Mouse (Mus musculus) Patski (cell line): ENCODE data around the gene Tpt1. TPM values are rescaled to one million over a fixed set of nuclear protein-coding genes. Genes with fewer than 3 reads are reported as not detected.
A peak's percentile ranks its signal among the peaks of the same experiment; 100 is the strongest.

Experiments
- ATAC-seq: fragments of 100-300 bp; one replicate; pipeline ENCODE4 v1.8.0; 2021
- CTCF ChIA-PET: fragments of 350-600 bp; sonication (Branson Sonifier 250); formaldehyde crosslinking; loops from one replicate; lab custom pipeline; 2022; ENCODE audit warnings: inconsistent platforms; lab: Charles Lee
- POLR2A ChIA-PET: fragments of 350-600 bp; sonication (Branson Sonifier 250); formaldehyde crosslinking; loops from one replicate; lab custom pipeline; 2022; ENCODE audit warnings: antibody characterized with exemption, inconsistent platforms; lab: Charles Lee
- DNase-seq: peaks from one replicate; pipeline ENCODE4 v3.0.0-alpha.2; 2011; ENCODE audit warnings: low read depth, low spot score
- H3K27me3 ChIP-seq: fragments of 371-371 bp; one replicate; pipeline ENCODE4 v1.5.1; 2021
- CTCF ChIP-seq: fragments of 100-300 bp; IDR thresholded peaks from one replicate; pipeline ENCODE4 v1.5.1; 2021
- in situ Hi-C: fragments of 300-500 bp; cut with MboI; formaldehyde crosslinking; loops from 3 replicates; pipeline ENCODE4 v1.11.1; 2018; ENCODE audit warnings: low pct_unique_long_range_greater_than_20kb, mixed read lengths
- polyA plus RNA-seq: library from polyadenylated mRNA; unstranded; gene quantifications from one replicate; pipeline ENCODE4 v1.2.3, GENCODE M21; 2021

Tpt1 gene
- polyA plus RNA-seq: 2,058 TPM

DNA sequence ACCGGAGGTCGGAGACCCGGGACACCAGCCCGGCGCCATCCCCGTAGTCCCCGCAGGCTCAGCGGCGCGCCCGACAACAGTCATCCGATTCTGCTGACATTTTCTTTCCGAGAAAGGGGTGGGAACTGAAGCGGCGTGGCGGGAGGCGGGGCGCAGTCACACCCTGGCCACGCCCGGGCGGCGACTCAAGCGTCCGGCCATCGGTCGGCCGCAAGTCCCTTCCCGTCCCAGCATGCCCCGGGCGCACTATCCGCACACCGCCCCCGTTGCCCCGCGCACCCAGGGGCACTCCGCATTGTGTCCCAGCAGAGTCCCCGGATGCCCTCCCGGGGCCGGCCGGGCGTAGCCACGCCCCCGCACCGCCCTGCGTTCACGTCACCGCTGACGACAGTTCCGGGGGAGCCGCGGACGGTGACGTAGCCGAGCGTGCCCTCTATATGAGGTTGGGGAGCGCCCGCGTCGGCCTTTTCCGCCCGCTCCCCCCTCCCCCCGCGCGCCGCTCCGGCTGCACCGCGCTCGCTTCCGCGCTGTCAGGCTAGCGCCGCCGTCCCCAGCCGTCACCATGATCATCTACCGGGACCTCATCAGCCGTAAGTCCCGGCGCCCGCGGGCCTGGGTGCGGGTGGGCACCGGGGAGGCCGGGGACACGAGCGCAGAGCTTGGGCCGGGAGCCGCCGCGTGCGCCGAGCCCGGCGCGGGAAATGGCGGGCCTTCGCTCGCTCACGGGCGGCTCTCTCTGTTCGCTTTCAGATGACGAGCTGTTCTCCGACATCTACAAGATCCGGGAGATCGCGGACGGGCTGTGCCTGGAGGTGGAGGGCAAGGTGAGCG is at the start of gene Tpt1:
Gene Tpt1, plus strand, starts transcription at position 227 of the 831 bp plus-strand sequence.
- TF ChIP-seq CTCF: no peak
- in situ Hi-C loops: no loop called here

DNA sequence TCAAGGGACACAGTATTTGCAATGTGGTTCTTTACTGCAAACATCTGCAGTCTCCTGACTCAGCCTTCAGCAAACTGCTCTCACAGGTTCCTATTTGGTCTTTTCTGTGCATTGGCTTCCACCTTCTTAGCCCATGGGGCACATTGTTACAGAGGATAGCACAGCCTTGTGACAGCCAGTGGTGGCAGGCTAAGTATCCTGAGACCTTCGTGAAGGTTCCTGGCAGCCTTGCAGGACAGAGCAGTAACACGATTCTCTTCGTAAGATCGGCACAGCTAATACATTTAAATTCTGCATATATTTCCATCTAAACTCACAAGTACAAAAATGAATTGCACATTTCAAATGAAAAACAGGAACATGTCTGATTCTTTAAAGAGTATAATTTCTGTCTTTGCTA is 49.0 kb upstream of the Tpt1 start:
- DNase-seq (no peak), ATAC-seq (no peak)
- H3K27me3 ChIP-seq: no peaks in the 10 kb centered on the region
- ChIA-PET CTCF (interaction anchor here (1.2 to 3.1 kb wide), 5 partner anchors 15 to 33 kb away, joined by 3 to 22 read pairs (median 5); no protein-coding TSS in a partner anchor), POLR2A (no interaction called here)
- TF ChIP-seq CTCF: no peak
- in situ Hi-C loops: no loop called here

More for the DNA sequence above, at the start of gene Tpt1:
- CTCF ChIA-PET: interaction anchor here (1.6 kb wide), 1 partner anchor 11 kb away, joined by 4 read pairs; no protein-coding TSS in a partner anchor
- ATAC-seq: peak; percentile 91
- DNase-seq: no peak
- POLR2A ChIA-PET: interaction anchor here (0.6 to 1.3 kb wide), 2 partner anchors 10 to 11 kb away, joined by 3 to 5 read pairs; no protein-coding TSS in a partner anchor
- H3K27me3 ChIP-seq: no peaks in the 10 kb centered on the region

DNA sequence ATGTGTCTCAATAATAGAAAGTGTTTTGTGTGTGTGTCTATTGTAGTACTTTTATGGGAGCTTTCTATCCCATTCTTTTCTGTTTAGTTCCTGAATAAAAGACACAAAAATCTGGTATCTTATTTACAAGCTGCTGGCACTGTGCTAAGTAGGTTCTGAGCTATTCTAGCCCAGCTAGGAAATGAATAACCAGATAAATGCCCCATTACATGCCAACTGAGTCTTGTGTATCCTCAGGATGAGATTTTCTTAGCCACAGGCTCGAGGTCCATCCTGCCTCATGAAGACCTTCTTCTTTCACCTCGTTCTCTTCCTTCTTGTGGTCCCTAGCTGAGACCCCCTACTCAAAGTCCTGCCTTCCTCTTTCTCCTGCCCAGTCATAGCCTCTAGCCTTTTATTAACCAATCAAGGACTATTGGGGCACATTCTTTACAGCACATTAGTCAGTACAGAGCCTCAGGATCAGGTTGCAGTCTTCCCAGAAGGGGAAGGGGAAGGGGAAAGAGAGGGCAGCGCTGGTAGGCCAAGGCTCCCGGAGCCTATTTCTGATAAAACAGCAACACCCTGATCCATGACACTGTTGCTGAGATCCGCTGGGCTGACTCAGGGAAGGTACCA is 47.0 kb upstream of the Tpt1 start:
- CTCF ChIA-PET: interaction anchor here (1.1 to 3.1 kb wide), 7 partner anchors 10 to 31 kb away, joined by 3 to 22 read pairs (median 8); partner anchors contain the start of gene Slc25a30
- POLR2A ChIA-PET: interaction anchor here (1.1 kb wide), 1 partner anchor 22 kb away, joined by 3 read pairs; no protein-coding TSS in a partner anchor
- no peak for TF ChIP-seq CTCF
- ATAC-seq (peak; percentile 81), DNase-seq (no peak)
- in situ Hi-C loops: no loop called here
- H3K27me3 ChIP-seq: no peaks in the 10 kb centered on the region

DNA sequence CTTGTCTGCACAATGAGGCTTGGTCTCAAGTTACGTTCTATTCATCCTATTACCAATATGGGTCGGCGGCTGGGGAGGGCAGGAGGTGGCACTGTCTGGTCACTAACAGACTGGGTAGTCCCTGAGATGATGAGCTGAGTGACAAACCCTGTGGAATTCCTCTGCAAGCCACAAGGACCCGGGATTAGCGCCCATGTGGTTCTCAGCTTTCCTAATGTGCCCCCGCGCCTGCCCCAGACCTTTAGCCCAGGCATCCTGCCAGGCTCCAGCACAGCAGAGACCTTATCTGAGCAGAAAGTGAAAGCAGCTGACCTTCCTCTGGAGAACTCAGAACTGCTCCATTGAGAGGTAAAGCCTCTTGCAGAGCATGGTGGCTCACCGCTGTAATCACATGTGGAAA is 37.1 kb upstream of the Tpt1 start:
- ATAC-seq (no peak), DNase-seq (no peak)
- POLR2A ChIA-PET: interaction anchor here (0.7 to 1.0 kb wide), 2 partner anchors 16 to 21 kb away, joined by 3 read pairs; no protein-coding TSS in a partner anchor
- TF ChIP-seq CTCF: no peak
- in situ Hi-C loops: no loop called here
- CTCF ChIA-PET: interaction anchor here (1.2 to 1.6 kb wide), 3 partner anchors 8 to 40 kb away, joined by 3 to 9 read pairs (median 4); no protein-coding TSS in a partner anchor
- no peaks in the 10 kb centered on the region for H3K27me3 ChIP-seq

DNA sequence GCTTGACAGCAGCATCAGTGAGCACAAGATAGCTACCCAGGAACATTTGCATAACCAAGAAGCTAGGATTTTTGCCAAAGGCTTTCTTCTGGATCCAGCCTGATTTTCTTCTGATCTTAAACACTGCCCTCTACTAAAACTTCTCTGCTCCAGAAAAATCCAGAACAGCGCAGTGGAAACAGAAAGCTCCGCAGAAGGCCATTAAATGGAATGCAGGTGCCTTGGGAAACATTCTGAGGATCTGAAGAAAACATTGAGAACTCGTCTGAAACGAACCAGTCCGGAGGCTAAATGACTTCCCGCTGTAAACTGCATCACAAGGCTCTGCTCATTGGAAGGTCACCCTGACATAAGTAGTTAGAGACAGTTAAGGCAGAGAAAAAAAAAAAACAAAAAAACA is 35.0 kb upstream of the Tpt1 start:
- in situ Hi-C loops: no loop called here

DNA sequence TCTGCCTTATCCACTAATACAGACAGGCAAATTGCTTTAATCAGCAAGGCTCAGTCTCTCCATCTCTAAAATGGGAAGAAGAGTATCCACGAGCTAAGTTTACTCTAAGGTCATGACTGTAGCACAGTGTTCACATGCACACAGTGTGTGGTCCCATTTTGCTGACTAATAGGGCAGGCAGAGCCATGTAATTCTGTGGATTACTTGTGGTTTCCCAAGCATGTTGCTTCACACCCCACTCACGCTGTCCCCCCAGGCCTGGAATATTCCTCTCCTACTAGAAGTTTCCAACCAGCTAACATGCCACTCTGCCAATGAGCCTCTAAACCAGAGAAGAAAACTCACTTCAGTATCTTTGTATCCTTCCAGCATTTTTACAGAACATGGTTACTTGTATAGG is 26.4 kb upstream of the Tpt1 start:
- no peak for DNase-seq
- in situ Hi-C loops: no loop called here
- no peak for TF ChIP-seq CTCF
- POLR2A ChIA-PET: no interaction called here
- CTCF ChIA-PET: interaction anchor here (1.1 to 2.9 kb wide), 2 partner anchors 11 to 57 kb away, joined by 3 to 16 read pairs; no protein-coding TSS in a partner anchor
- ATAC-seq: no peak
- no peaks in the 10 kb centered on the region for H3K27me3 ChIP-seq

More for the DNA sequence above, 35.0 kb upstream of the Tpt1 start:
- no peaks in the 10 kb centered on the region for H3K27me3 ChIP-seq
- ChIA-PET POLR2A (no interaction called here), CTCF (interaction anchor here (1.1 to 1.4 kb wide), 2 partner anchors 13 to 20 kb away, joined by 3 to 5 read pairs; no protein-coding TSS in a partner anchor)
- DNase-seq: no peak
- no peak for ATAC-seq
- no peak for TF ChIP-seq CTCF

DNA sequence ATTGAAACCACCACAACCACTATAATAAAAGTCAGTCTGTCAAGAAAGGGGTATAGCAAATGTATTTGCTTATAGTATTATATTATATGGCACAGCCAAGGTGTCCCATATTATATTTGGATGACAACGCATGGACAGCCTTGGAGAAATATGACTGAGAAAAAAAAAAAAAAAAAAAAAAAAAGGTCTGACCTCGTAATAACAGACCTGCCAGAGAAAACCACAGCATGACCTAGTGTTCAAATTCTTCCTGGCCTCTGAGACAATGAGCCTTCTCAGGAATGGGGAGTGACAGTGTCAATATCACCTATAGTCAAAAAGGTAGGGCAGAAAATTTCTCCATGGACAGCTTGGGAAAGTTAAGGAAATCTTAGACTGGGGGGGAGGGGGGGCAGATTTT is 25.6 kb upstream of the Tpt1 start:
- no peak for ATAC-seq
- DNase-seq: no peak
- ChIA-PET CTCF (interaction anchor here (2.9 kb wide), 1 partner anchor 10 kb away, joined by 16 read pairs; no protein-coding TSS in a partner anchor), POLR2A (no interaction called here)
- TF ChIP-seq CTCF: no peak
- no peaks in the 10 kb centered on the region for H3K27me3 ChIP-seq
- in situ Hi-C loops: no loop called here

DNA sequence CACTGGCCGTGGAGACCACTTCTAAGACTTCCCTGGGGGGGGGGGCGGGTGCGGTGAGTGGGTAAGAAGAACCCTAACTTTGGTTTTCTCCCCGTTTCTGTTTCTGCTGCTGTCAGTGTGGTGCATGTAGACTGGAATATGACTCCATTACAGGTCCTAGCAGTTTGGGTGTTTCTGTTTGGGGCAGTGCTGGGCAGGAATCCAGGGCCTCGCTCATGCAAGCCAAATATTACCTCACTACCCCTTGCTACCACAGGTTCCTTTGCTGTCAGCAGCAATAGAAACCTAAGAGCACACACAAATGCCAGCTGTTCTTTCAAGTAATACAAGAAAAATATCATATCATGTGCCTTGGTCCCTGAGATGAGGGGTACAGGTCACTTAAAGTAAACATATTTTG is 24.9 kb upstream of the Tpt1 start:
- ATAC-seq: peak; percentile 44
- CTCF ChIA-PET: interaction anchor here (0.7 to 2.9 kb wide), 2 partner anchors 9 kb away, joined by 4 to 16 read pairs; no protein-coding TSS in a partner anchor
- TF ChIP-seq CTCF: no peak
- in situ Hi-C loops: loop anchor here (10.0 kb wide), 1 partner anchor 45 kb away; no protein-coding TSS in a partner anchor
- no peaks in the 10 kb centered on the region for H3K27me3 ChIP-seq
- POLR2A ChIA-PET: interaction anchor here (0.8 to 0.9 kb wide), 2 partner anchors 19 to 23 kb away, joined by 3 to 4 read pairs; no protein-coding TSS in a partner anchor
- DNase-seq: no peak

- no peak for TF ChIP-seq CTCF
- POLR2A ChIA-PET: no interaction called here
- CTCF ChIA-PET: interaction anchor here (3.8 kb wide), 1 partner anchor 30 kb away, joined by 22 read pairs; no protein-coding TSS in a partner anchor
These were observed 18.0 kb upstream of the Tpt1 start for GRCm38 (mm10) chr14:75826851-75827410.

More at GRCm38 (mm10) chr14:75826851-75827410, 18.0 kb upstream of the Tpt1 start:
- H3K27me3 ChIP-seq: no peaks in the 10 kb centered on the region
- in situ Hi-C loops: loop anchor here (10.0 kb wide), 1 partner anchor 52 kb away; no protein-coding TSS in a partner anchor
- ATAC-seq (no peak), DNase-seq (no peak)
